Mouse (Mus musculus) hindbrain, postnatal 0 days (tissue): ENCODE results near the gene Cep295. TPM values are rescaled to one million over a fixed set of nuclear protein-coding genes. Genes with fewer than 3 reads are reported as not detected.

Source experiments
- ATAC-seq: fragments of 200-750 bp; cut with Nextera tagmentation; 2 replicates; pipeline ENCODE4 v1.8.0; 2017; ENCODE audit warnings: mild to moderate bottlenecking, moderate TSS enrichment, moderate library complexity
- DNase-seq: peaks from one replicate; pipeline ENCODE4 v3.0.0-alpha.2; 2015; ENCODE audit warnings: low spot score
- H3K27ac ChIP-seq: fragments of 300-500 bp; sonication (generic); 2 replicates; pipeline ENCODE4 v1.5.1; 2014; ENCODE audit warnings: mild to moderate bottlenecking
- H3K27me3 ChIP-seq: fragments of 300-500 bp; sonication (generic); 2 replicates; pipeline ENCODE4 v1.6.1; 2014; ENCODE audit warnings: low read length, mixed read lengths; ENCODE audit not compliant: insufficient read depth
- H3K36me3 ChIP-seq: fragments of 300-500 bp; sonication (generic); 2 replicates; pipeline ENCODE4 v1.6.1; 2014; ENCODE audit warnings: low read length, mixed read lengths; ENCODE audit not compliant: insufficient read depth
- H3K4me1 ChIP-seq: fragments of 300-500 bp; sonication (generic); 2 replicates; pipeline ENCODE4 v1.6.1; 2014; ENCODE audit warnings: antibody characterized with exemption, low read length, mixed read lengths; ENCODE audit not compliant: insufficient read depth
- H3K4me2 ChIP-seq: fragments of 300-500 bp; sonication (generic); 2 replicates; pipeline ENCODE4 v1.6.1; 2014; ENCODE audit warnings: low read depth, mild to moderate bottlenecking, low read length, moderate library complexity, mixed read lengths
- H3K4me3 ChIP-seq: fragments of 300-500 bp; sonication (generic); 2 replicates; pipeline ENCODE4 v1.5.1; 2014; ENCODE audit warnings: low read length
- H3K9ac ChIP-seq: fragments of 300-500 bp; sonication (generic); replicated peaks from 2 replicates; pipeline ENCODE4 v1.6.1; 2014; ENCODE audit warnings: mild to moderate bottlenecking, low read length, moderate library complexity, mixed read lengths
- H3K9me3 ChIP-seq: fragments of 300-500 bp; sonication (generic); 2 replicates; pipeline ENCODE4 v1.6.1; 2016; ENCODE audit warnings: low read length, mixed read lengths
- CTCF ChIP-seq: IDR thresholded peaks from 2 replicates; pipeline ENCODE4 v1.5.1; 2016; ENCODE audit warnings: antibody characterized with exemption, control low read depth, low read depth
- WGBS: fragments of 180-500 bp; shearing (Covaris S2); extraction: QIAGEN DNeasy Blood & Tissue Kit; methylation state at CpG from one replicate; pipeline ENCODE4 v1.1.7; 2014; 5-methylcytosine and 5-hydroxymethylcytosine counted together
- microRNA-seq, 2 experiments: library from miRNA; unstranded; fragments of <30 nt; microRNA quantifications; one replicate each; pipeline ENCODE4; 2016
- polyA plus RNA-seq: library from polyadenylated mRNA; unstranded; fragments of >200 nt; fragmentation: Nextera tagmentation; extraction: Ambion mirVana; gene quantifications from 2 replicates; pipeline ENCODE4 v1.2.1, GENCODE M21; 2015
- total RNA-seq: library from RNA; depleted of rRNA; stranded (reverse); fragments of >200 nt; gene quantifications from 2 replicates; pipeline ENCODE4 v1.2.3, GENCODE M21; 2014; rRNA removed

Cep295 gene
- total and polyA plus RNA-seq, 2 experiments from 2014 or later: 10.0 to 18.6 TPM

- Histone ChIP-seq H3K4me1 (no peaks in the 10 kb centered on the region; the same call in 1 of the 2 replicates), H3K36me3 (peaks cover 76% of the 10 kb centered on the region), H3K27me3 (no peaks in the 10 kb centered on the region), H3K9ac (no peak overlapping the region), H3K9me3 (no peaks in the 10 kb centered on the region), H3K4me3 (no peak overlapping the region), H3K4me2 (no peak overlapping the region), H3K27ac (no peak overlapping the region)
- DNase-seq (no peak), ATAC-seq (no peak)
- WGBS: 92% methylated on average over 2 of the region's 2 CpGs
- no peak for TF ChIP-seq CTCF
These were observed 83.6 kb downstream of the Cep295 start for GRCm38 (mm10) chr9:15273981-15274380.

Small RNAs within 50 kb of the gene (microRNA-seq; reads per million reads assigned to microRNA genes)
- gene Gm49349 (0 reads per million in 2 experiments), gene mmu-mir-7650 (0 to 0.18 reads per million in 2 experiments)

Other genes starting within 250 kb of the Cep295 start
- 0.21 TPM in 1 of 2 replicates, not detected in the other for gene Hephl1, start 245.7 kb downstream of the Cep295 start, total RNA-seq
- not detected in 2 replicates for gene Hephl1, start 245.7 kb downstream of the Cep295 start, polyA plus RNA-seq
- 31.4 and 36.0 TPM in 2 replicates for gene Vstm5, start 118.7 kb downstream of the Cep295 start, total RNA-seq
- 27.4 and 27.9 TPM in 2 replicates for gene Vstm5, start 118.7 kb downstream of the Cep295 start, polyA plus RNA-seq
- gene Med17, start 77.9 kb downstream of the Cep295 start, total RNA-seq: 21.9 and 28.8 TPM in 2 replicates
- gene Med17, start 77.9 kb downstream of the Cep295 start, polyA plus RNA-seq: 19.0 and 22.1 TPM in 2 replicates
- 34.6 and 72.7 TPM in 2 replicates for gene Taf1d, start 51.6 kb downstream of the Cep295 start, total RNA-seq
- 46.3 and 54.9 TPM in 2 replicates for gene Taf1d, start 51.6 kb downstream of the Cep295 start, polyA plus RNA-seq
- 11.0 and 11.1 TPM in 2 replicates for gene 4931406C07Rik, start 51.3 kb downstream of the Cep295 start, total RNA-seq
- gene 4931406C07Rik, start 51.3 kb downstream of the Cep295 start, polyA plus RNA-seq: 14.8 and 15.7 TPM in 2 replicates
- 3.6 and 6.1 TPM in 2 replicates for gene Smco4, start 135.6 kb upstream of the Cep295 start, total RNA-seq
- gene Smco4, start 135.6 kb upstream of the Cep295 start, polyA plus RNA-seq: 0.60 and 1.3 TPM in 2 replicates